Mouse (Mus musculus) kidney, embryonic 15.5 days (tissue): ENCODE measurements around the gene Mkln1. TPM values are rescaled to one million over a fixed set of nuclear protein-coding genes. Genes with fewer than 3 reads are reported as not detected.

ENCODE experiments used
- ATAC-seq: fragments of 200-750 bp; cut with Nextera tagmentation; replicated peaks from 2 replicates; pipeline ENCODE4 v1.8.0; 2017; ENCODE audit warnings: moderate TSS enrichment; ENCODE audit not compliant: low FRiP score
- H3K27ac ChIP-seq: fragments of 300-500 bp; sonication (generic); 2 replicates; pipeline ENCODE4 v1.5.1; 2015; ENCODE audit warnings: mild to moderate bottlenecking, inconsistent platforms
- H3K27me3 ChIP-seq: fragments of 300-500 bp; sonication (generic); 2 replicates; pipeline ENCODE4 v1.6.1; 2015; ENCODE audit warnings: inconsistent platforms
- H3K36me3 ChIP-seq: fragments of 300-500 bp; sonication (generic); 2 replicates; pipeline ENCODE4 v1.6.1; 2015; ENCODE audit warnings: inconsistent platforms
- H3K4me1 ChIP-seq: fragments of 300-500 bp; sonication (generic); 2 replicates; pipeline ENCODE4 v1.6.1; 2015; ENCODE audit warnings: inconsistent platforms
- H3K4me2 ChIP-seq: fragments of 300-500 bp; sonication (generic); 2 replicates; pipeline ENCODE4 v1.6.1; 2015; ENCODE audit warnings: moderate library complexity, mild to moderate bottlenecking, inconsistent platforms
- H3K4me3 ChIP-seq: fragments of 300-500 bp; sonication (generic); replicated peaks from 2 replicates; pipeline ENCODE4 v1.5.1; 2015; ENCODE audit warnings: mild to moderate bottlenecking, inconsistent platforms
- H3K9ac ChIP-seq: fragments of 300-500 bp; sonication (generic); 2 replicates; pipeline ENCODE4 v1.6.1; 2015; ENCODE audit warnings: mild to moderate bottlenecking, inconsistent platforms
- H3K9me3 ChIP-seq: fragments of 300-500 bp; sonication (generic); replicated peaks from 2 replicates; pipeline ENCODE4 v1.6.1; 2016; ENCODE audit warnings: inconsistent platforms
- WGBS: fragments of 180-500 bp; shearing (Covaris S2); methylation state at CpG from one replicate; pipeline ENCODE4 v1.1.7; 2015; ENCODE audit warnings: mixed read lengths; 5-methylcytosine and 5-hydroxymethylcytosine counted together
- polyA plus RNA-seq: library from polyadenylated mRNA; unstranded; fragments of >200 nt; fragmentation: Nextera tagmentation; extraction: Ambion mirVana; gene quantifications from 2 replicates; pipeline ENCODE4 v1.2.1, GENCODE M21; 2015

The Mkln1 gene
- 205 and 206 TPM in 2 replicates for polyA plus RNA-seq

GRCm38 (mm10) chr6:31398431-31399205 lies at the start of gene Mkln1:
Gene Mkln1 (plus strand): TSS chr6:31398735.
- peak within 1 kb of the TSS; percentile 95 for H3K27ac ChIP-seq
- H3K4me2 ChIP-seq, result peak within 1 kb of the TSS; percentile 71
- peak within 1 kb of the TSS; percentile 95 for H3K4me3 ChIP-seq
- peaks cover 35% of the 10 kb centered on the region for H3K4me1 ChIP-seq
- no peaks in the 10 kb centered on the region for H3K27me3 ChIP-seq
- no peaks in the 10 kb centered on the region for H3K36me3 ChIP-seq
- under 1% methylated on average over 63 of the region's 65 CpGs for WGBS
- H3K9me3 ChIP-seq, result no peaks in the 10 kb centered on the region
- ATAC-seq, result peak; percentile 99
- peak within 1 kb of the TSS; percentile 97 for H3K9ac ChIP-seq

- H3K4me2 ChIP-seq, result no peak overlapping the region
- H3K27ac ChIP-seq, result no peak overlapping the region
- H3K4me3 ChIP-seq, result no peak overlapping the region
- no peak for ATAC-seq
- no peaks in the 10 kb centered on the region for H3K9me3 ChIP-seq
- H3K9ac ChIP-seq, result no peak overlapping the region
- no peaks in the 10 kb centered on the region for H3K36me3 ChIP-seq
- WGBS, result 89% methylated on average over 26 of the region's 26 CpGs
- no peaks in the 10 kb centered on the region for H3K27me3 ChIP-seq
- H3K4me1 ChIP-seq, result no peaks in the 10 kb centered on the region; the same call in 1 of the 2 replicates
These were observed 41.9 kb upstream of the Mkln1 start for GRCm38 (mm10) chr6:31356444-31357191.

- no peaks in the 10 kb centered on the region for H3K36me3 ChIP-seq
- H3K4me1 ChIP-seq, result no peaks in the 10 kb centered on the region; the same call in 1 of the 2 replicates
- no peak overlapping the region for H3K4me2 ChIP-seq
- ATAC-seq, result no peak
- no peaks in the 10 kb centered on the region for H3K27me3 ChIP-seq
- H3K9ac ChIP-seq, result no peak overlapping the region
- WGBS, result 56% methylated on average over 4 of the region's 4 CpGs
- H3K27ac ChIP-seq, result no peak overlapping the region
- no peaks in the 10 kb centered on the region for H3K9me3 ChIP-seq
- H3K4me3 ChIP-seq, result no peak overlapping the region
These were observed 41.2 kb upstream of the Mkln1 start for GRCm38 (mm10) chr6:31357286-31357685.

GRCm38 (mm10) chr6:31362617-31363016 lies 35.9 kb upstream of the Mkln1 start:
- Histone ChIP-seq H3K9me3 (no peaks in the 10 kb centered on the region), H3K4me1 (no peaks in the 10 kb centered on the region; the same call in 1 of the 2 replicates), H3K4me2 (no peak overlapping the region), H3K4me3 (no peak overlapping the region), H3K27me3 (no peaks in the 10 kb centered on the region), H3K36me3 (no peaks in the 10 kb centered on the region), H3K9ac (no peak overlapping the region), H3K27ac (no peak overlapping the region)
- ATAC-seq, result no peak
- 71% methylated on average over 11 of the region's 11 CpGs for WGBS

- no peak overlapping the region for H3K4me3 ChIP-seq
- no peaks in the 10 kb centered on the region for H3K9me3 ChIP-seq
- no peak for ATAC-seq
- H3K4me1 ChIP-seq, result no peaks in the 10 kb centered on the region
- no peak overlapping the region for H3K27ac ChIP-seq
- 94% methylated on average over 3 of the region's 3 CpGs for WGBS
- H3K9ac ChIP-seq, result no peak overlapping the region
- H3K36me3 ChIP-seq, result no peaks in the 10 kb centered on the region
- H3K4me2 ChIP-seq, result no peak overlapping the region
- H3K27me3 ChIP-seq, result no peaks in the 10 kb centered on the region
These were observed 34.1 kb upstream of the Mkln1 start for GRCm38 (mm10) chr6:31364399-31364798.

- Histone ChIP-seq H3K4me2 (no peak overlapping the region), H3K9me3 (no peaks in the 10 kb centered on the region), H3K27me3 (no peaks in the 10 kb centered on the region), H3K4me1 (peaks cover 15% of the 10 kb centered on the region; the same call in 1 of the 2 replicates), H3K4me3 (no peak overlapping the region), H3K27ac (no peak overlapping the region), H3K36me3 (no peaks in the 10 kb centered on the region), H3K9ac (no peak overlapping the region)
- WGBS, result 77% methylated on average over 10 of the region's 10 CpGs
- ATAC-seq, result no peak
These were observed 30.6 kb upstream of the Mkln1 start for GRCm38 (mm10) chr6:31367947-31368346.

- H3K27ac ChIP-seq, result no peak overlapping the region
- ATAC-seq, result no peak
- no peaks in the 10 kb centered on the region for H3K27me3 ChIP-seq
- H3K4me2 ChIP-seq, result no peak overlapping the region
- H3K9me3 ChIP-seq, result no peaks in the 10 kb centered on the region
- H3K4me3 ChIP-seq, result no peak overlapping the region
- H3K9ac ChIP-seq, result no peak overlapping the region
- H3K4me1 ChIP-seq, result peaks cover 17% of the 10 kb centered on the region; the same call in 1 of the 2 replicates
- no peaks in the 10 kb centered on the region for H3K36me3 ChIP-seq
- WGBS, result 30% methylated on average over 1 of the region's 1 CpGs
These were observed 30.0 kb upstream of the Mkln1 start for GRCm38 (mm10) chr6:31368559-31368958.

GRCm38 (mm10) chr6:31369875-31370274 lies 28.7 kb upstream of the Mkln1 start:
- Histone ChIP-seq H3K4me2 (no peak overlapping the region), H3K27ac (no peak overlapping the region), H3K27me3 (no peaks in the 10 kb centered on the region), H3K4me3 (no peak overlapping the region), H3K4me1 (peaks cover 17% of the 10 kb centered on the region; the same call in 1 of the 2 replicates), H3K36me3 (no peaks in the 10 kb centered on the region), H3K9ac (no peak overlapping the region), H3K9me3 (no peaks in the 10 kb centered on the region)
- no peak for ATAC-seq
- 59% methylated on average over 3 of the region's 3 CpGs for WGBS

GRCm38 (mm10) chr6:31370550-31371061 lies 27.9 kb upstream of the Mkln1 start:
- H3K27ac ChIP-seq, result peak overlapping the region; percentile 37

GRCm38 (mm10) chr6:31371140-31371539 lies 27.4 kb upstream of the Mkln1 start:
- peaks cover 17% of the 10 kb centered on the region; the same call in 1 of the 2 replicates for H3K4me1 ChIP-seq
- 82% methylated on average over 3 of the region's 3 CpGs for WGBS
- no peaks in the 10 kb centered on the region for H3K36me3 ChIP-seq
- no peak for ATAC-seq
- no peak overlapping the region for H3K4me3 ChIP-seq
- no peak overlapping the region for H3K9ac ChIP-seq
- no peaks in the 10 kb centered on the region for H3K27me3 ChIP-seq
- no peak overlapping the region for H3K27ac ChIP-seq
- no peaks in the 10 kb centered on the region for H3K9me3 ChIP-seq
- no peak overlapping the region for H3K4me2 ChIP-seq

More at GRCm38 (mm10) chr6:31370550-31371061, 27.9 kb upstream of the Mkln1 start:
- Histone ChIP-seq H3K9ac (no peak overlapping the region), H3K27me3 (no peaks in the 10 kb centered on the region), H3K4me3 (no peak overlapping the region), H3K4me1 (peaks cover 17% of the 10 kb centered on the region; the same call in 1 of the 2 replicates), H3K36me3 (no peaks in the 10 kb centered on the region), H3K4me2 (no peak overlapping the region; the same call in 1 of the 2 replicates), H3K9me3 (no peaks in the 10 kb centered on the region)
- no peak for ATAC-seq
- 35% methylated on average over 14 of the region's 14 CpGs for WGBS

GRCm38 (mm10) chr6:31372620-31373019 lies 25.9 kb upstream of the Mkln1 start:
- peaks cover 17% of the 10 kb centered on the region; the same call in 1 of the 2 replicates for H3K4me1 ChIP-seq
- WGBS, result 19% methylated on average over 3 of the region's 3 CpGs
- H3K9me3 ChIP-seq, result no peaks in the 10 kb centered on the region
- no peak overlapping the region for H3K27ac ChIP-seq
- H3K9ac ChIP-seq, result no peak overlapping the region
- H3K27me3 ChIP-seq, result no peaks in the 10 kb centered on the region
- no peak overlapping the region for H3K4me3 ChIP-seq
- ATAC-seq, result no peak
- H3K36me3 ChIP-seq, result no peaks in the 10 kb centered on the region
- H3K4me2 ChIP-seq, result no peak overlapping the region
